Mouse (Mus musculus) spleen, postnatal 4 days (tissue): Measurements from ENCODE around the gene Abca3.
A peak's percentile ranks its signal among the peaks of the same experiment; 100 is the strongest.

Experiments used
- DNase-seq, 2 experiments: peaks; one replicate each; pipeline ENCODE4 v3.0.0; 2022; ENCODE audit warnings: low spot score in 2 of 2

Gene Abca3

DNA sequence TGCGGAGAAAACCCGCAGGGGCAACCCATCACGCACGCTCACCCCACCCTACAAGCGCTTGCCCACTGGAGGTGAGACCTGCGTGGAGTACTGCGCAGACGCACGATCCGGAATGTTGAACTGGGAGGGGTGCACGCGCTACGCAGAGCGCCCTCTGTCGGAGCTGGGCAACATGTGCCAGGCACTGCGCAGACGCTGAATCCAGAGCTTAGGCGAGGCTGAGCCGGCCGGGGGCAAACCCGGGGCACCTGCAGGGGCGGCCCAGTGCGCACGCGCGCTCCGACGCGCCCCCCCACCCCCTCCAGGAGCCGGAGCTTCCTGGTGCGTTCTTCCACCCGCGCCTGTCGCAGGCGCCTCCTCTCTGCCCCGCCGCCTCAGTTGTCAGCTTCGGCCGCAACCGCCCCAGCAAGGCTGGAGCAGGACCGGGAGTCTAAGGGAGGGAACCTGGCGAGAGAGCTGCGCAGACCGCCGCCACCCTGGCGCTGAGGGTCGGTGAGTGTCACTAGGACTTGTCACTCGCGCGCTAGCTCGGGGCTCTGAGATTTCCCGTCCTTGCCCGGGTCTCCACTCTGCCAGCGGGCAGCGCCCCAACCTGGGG is at the start of gene Abca3:
TSS of gene Abca3 (plus strand) at position 191 of the 598 bp plus-strand sequence.
- DNase-seq, result peak; percentile 94 to 98

DNA sequence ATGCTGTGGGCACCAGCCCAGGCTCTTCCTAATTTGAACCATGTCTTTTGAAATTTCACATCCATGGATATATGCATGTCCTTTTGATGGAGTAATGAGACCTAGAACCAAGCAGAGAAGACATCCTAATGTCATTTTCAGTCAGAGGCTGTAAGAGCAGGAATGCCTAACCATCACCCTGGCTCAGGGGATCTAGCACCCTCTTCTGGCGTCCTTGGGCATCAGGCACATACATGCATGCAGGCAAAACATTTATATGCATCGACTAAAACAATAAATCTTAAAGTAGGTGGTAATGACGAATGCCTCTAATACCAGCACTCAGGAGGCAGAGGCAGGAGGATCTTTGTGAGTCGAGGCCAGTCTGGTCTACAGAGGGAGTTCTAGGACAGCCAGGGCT is 44.2 kb upstream of the Abca3 start:
- DNase-seq, result peak in 1 of 2 experiments; percentile 28

GRCm38 (mm10) chr17:24320826-24321225 is 30.9 kb upstream of the Abca3 start:
- DNase-seq, result no peak

DNA sequence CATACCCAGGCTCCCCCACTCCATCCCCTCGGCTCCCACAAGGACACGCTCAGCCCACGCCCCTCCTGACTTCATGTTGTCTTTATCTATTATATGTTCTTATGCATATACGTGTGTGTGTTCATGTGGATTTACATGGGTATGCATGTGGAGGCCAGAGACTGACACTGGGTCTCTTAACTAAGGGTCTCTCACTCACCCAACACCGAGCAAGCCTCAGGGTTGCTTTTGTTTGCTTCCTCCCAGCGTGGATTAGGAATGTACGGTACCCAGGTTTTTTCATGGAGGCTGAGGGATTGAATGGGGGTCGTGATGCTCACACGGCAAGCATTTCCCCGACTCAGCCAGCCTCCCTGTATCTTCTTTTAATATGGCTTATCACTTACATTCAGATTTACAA is 26.7 kb upstream of the Abca3 start:
- no peak for DNase-seq

DNA sequence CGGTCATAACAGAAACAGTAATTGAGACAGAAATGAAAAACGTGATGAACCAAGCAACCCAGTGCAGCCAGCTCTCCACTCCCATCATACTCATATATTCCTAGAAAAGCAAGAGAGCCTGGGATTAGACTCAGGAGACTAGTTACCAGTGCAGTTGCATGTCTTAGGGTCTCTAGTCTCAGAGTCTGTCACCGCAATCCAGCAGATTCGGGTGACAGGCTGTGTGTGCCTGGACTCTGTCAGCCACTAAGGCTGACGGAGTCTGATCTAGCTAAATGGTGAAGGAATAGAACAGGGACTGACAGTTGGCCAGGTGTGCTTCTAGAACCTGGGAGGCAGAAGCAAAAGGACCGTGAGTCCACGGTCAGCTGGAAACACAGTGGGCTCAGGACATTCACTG is 24.1 kb upstream of the Abca3 start:
- no peak for DNase-seq

GRCm38 (mm10) chr17:24344672-24345071 is 7.1 kb upstream of the Abca3 start:
- DNase-seq, result no peak

DNA sequence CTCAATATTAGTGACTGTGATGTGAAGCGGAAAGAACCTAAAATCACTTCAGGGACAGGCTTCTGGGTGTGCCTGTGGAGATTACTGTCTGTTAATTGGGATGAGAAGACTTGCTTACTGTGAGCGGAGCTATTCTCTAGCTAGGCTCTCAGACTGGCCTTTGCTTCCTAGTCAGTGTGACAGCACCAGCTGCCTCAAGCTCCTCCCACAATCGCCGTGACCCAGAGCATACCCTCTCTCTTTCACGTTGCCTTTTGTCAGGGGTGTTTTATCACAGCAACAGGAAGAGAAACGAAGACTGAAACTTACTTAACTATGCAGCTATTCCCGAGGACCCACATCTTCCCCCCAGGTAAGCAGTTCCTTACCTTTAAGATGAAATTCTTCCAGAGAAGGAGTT is 4.9 kb upstream of the Abca3 start:
- no peak for DNase-seq

GRCm38 (mm10) chr17:24349176-24349575 is 2.6 kb upstream of the Abca3 start:
- DNase-seq, result no peak

GRCm38 (mm10) chr17:24350926-24351759 is 607 bp upstream of the Abca3 start, which contains the start of gene Abca17:
Abca17 (minus strand) TSS chr17:24351068.
- peak; percentile 52 to 79 for DNase-seq

- DNase-seq, result peak in 1 of 2 experiments; percentile 63
These were observed 832 bp downstream of the Abca3 start for GRCm38 (mm10) chr17:24352370-24353194.

GRCm38 (mm10) chr17:24353960-24354359 is 2.2 kb downstream of the Abca3 start:
- DNase-seq, result no peak

DNA sequence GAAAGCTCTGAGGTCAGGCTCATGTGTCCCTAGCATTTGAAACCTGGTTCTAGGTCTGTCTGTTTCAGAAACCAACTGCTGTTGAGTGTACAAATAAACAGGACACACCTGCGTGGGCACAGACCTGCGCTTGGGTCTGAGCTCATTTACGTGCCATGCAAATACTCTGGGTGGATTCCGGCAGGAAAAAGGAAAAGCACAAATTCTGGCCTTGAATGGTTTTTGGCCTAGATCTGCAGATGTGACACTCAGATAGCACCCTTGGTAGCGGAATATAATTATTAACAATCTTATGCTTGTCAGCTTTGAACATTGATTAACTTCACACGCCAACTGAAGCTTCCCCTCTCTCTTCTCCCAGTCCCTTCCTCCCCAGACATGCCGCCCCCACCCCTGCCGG is 3.5 kb downstream of the Abca3 start:
- no peak for DNase-seq

- DNase-seq, result no peak
These were observed 7.3 kb downstream of the Abca3 start for GRCm38 (mm10) chr17:24359006-24359405.

DNA sequence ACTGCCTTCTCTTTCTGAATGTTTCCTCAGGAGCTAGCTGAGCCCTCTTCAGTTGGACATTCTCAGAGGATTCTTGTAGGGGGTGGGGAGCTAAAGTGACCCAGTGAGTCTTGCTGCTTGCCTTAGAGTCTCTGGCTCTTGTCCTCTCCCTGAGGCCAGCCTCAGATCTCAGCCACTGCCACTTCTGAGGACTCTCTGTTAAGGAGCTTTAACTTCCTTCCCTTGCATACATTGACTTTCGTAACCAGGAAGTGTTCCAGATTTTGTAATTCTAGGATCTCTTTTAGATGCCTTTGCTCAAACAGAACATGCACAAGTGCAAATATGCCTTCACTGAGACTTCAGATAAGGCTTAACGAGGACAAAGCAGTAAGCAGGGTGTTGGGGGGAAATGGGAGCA is 8.2 kb downstream of the Abca3 start:
- DNase-seq, result no peak

DNA sequence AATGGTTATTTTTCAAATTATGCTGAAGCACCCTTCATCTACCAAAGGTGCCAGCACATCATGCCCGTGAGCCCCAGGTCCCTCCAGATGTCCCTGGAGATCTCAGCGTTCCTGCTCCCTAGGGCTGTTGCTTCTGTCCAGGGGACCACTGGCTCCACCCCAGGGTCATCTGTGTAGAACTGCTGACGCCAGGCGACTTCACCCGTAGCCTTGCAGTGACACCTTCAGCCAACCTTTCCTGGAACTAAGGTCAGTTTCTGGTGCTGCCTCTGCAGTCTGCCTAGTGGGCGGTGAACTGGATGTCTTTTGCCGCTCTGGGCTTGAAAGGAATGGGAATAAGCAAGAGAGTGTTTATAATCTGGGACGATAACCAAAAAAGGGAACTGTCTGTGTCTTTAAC is 9.1 kb downstream of the Abca3 start:
- no peak for DNase-seq

GRCm38 (mm10) chr17:24361291-24361690 is 9.5 kb downstream of the Abca3 start:
- DNase-seq, result no peak

DNA sequence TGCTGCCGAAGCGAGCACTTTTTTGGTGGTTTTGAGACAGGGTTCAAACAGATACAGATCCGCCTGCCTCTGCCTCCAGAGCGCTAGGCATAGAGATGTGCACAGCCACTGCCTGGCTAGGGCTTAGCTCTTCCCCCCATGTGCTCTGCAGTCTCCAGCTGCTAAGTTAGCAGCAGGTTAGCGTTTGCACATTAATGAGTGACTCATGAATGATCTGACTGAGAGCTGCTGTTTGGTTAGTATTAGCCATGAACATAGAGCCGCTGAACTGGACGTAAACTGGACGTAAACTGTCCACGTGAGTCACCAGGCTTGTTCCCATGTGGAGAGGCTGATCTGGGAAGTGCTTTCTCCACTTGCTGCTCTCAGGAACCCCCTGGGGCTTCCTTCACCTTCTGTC is 10.8 kb downstream of the Abca3 start:
- no peak for DNase-seq

DNA sequence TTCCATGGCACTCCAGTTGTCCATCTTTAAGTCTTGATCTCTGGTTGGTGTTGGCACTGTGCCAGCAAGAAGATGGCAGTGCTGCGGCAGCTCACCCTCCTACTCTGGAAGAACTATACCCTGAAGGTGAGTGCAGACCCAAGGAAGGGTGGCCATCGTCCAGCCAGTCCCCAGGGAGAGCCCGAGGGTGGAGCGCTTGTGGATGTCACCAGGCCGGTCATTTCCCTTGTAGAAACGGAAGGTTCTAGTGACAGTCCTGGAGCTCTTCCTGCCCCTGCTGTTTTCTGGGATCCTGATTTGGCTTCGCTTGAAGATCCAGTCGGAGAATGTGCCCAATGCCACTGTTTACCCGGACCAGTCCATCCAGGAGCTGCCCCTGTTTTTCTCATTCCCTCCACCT is 12.7 kb downstream of the Abca3 start:
- DNase-seq, result no peak

GRCm38 (mm10) chr17:24365863-24366262 is 14.1 kb downstream of the Abca3 start:
- no peak for DNase-seq

GRCm38 (mm10) chr17:24375094-24375712 is 23.5 kb downstream of the Abca3 start:
- DNase-seq, result no peak

DNA sequence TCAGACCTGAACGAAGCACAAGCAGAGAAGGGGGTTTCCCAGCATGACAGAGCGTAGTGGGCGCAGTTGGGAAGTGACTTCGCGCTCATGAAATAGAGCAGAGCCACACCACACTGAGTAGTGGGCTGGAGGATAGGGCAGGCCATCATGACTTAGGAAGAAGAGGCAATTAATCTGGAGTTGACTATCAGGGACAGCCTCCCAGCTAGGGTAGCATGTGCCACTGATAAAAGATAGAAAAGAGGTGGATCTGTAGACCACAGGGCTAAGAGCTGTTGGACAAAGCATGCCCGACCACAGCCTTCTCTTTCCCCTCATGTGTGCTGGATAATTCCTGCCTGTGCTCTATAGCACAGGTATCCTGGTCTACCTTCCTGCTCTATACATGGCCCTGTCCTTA is 24.1 kb downstream of the Abca3 start:
- no peak for DNase-seq

DNA sequence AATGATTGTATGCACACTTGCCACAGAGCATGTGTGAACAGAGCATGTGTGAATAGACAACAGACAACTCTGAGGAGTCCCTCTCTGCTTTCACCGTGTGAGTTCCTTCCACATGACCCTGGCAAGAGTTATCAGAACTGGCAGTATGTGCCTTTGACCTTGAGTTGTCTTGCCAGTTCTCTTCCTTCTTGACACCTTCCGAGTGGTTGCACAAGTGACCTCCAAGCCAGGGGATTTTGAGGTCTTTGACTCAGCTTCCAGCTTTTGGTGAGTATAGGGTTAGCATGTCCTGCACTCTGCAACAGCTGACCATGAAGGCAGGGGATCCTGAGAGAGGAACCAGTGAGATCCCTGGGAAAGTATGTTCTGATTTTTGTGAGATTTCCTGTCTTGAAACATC is 26.7 kb downstream of the Abca3 start:
- DNase-seq, result no peak
